Mouse (Mus musculus) gastrocnemius, adult 2 months (tissue): ENCODE measurements around the gene Cntnap5a. TPM values are rescaled to one million over a fixed set of nuclear protein-coding genes. Genes with fewer than 3 reads are reported as not detected.
A peak's percentile ranks its signal among the peaks of the same experiment; 100 is the strongest.

Source experiments
- DNase-seq: peaks from one replicate; pipeline ENCODE4 v3.0.0; 2022
- H3K27ac ChIP-seq: fragments of 200-600 bp; 2 replicates; pipeline ENCODE4 v1.8.1; 2022; ENCODE audit warnings: mild to moderate bottlenecking
- H3K4me3 ChIP-seq: fragments of 200-600 bp; 2 replicates; pipeline ENCODE4 v1.8.1; 2022; ENCODE audit warnings: mild to moderate bottlenecking, moderate library complexity
- CTCF ChIP-seq: fragments of 200-600 bp; IDR thresholded peaks from 2 replicates; pipeline ENCODE4 v1.8.1; 2022; ENCODE audit warnings: antibody characterized with exemption, mild to moderate bottlenecking, moderate library complexity
- intact Hi-C: fragments of 180-260 bp; cut with DNase I; formaldehyde crosslinking; loops from one replicate; pipeline ENCODE4 v1.15.1; 2025
- microRNA-seq: library from miRNA; unstranded; fragments of <30 nt; microRNA quantifications from one replicate; pipeline ENCODE4 v1.2.0, GENCODE M21; 2021
- total RNA-seq, 2 experiments: library from RNA; stranded (reverse); gene quantifications; 2 replicates each; pipeline ENCODE4 v1.2.3; 2021

Gene Cntnap5a
- total RNA-seq, 2 experiments from 2014 or later = not detected

DNA sequence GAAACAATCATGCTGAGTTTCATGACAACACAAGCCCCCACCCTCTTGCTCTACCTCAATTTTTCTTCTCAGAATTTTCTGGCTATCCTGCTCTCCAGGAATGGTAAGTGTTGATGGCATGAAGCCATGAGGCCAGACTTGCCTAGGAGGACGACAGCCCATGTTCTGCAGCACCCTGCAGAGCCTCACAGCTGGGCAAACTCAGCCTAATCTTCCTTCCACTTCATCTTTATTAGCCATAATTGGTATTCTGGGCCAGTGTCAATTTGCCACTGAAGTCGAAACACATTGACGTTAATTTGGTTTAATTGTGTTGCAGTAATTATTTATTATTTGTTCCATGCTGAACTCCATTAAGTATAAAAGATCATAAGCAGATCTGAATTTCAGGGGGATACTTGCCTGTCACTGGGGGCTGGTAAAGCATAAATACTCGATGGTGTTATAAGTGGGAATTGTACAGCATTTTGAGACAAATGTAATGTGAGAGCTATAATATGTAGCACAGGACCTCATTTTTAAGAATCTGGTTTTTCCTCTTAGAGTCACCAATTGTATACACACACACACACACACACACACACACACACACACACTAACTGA, 770.7 kb downstream of the Cntnap5a start:
- Histone ChIP-seq H3K4me3 (no peak overlapping the region), H3K27ac (no peak overlapping the region)
- intact Hi-C loops = no loop called here
- TF ChIP-seq CTCF = no peak
- DNase-seq = no peak

GRCm38 (mm10) chr1:116477703-116478102, 793.1 kb downstream of the Cntnap5a start:
- DNase-seq = peak; percentile 41

DNA sequence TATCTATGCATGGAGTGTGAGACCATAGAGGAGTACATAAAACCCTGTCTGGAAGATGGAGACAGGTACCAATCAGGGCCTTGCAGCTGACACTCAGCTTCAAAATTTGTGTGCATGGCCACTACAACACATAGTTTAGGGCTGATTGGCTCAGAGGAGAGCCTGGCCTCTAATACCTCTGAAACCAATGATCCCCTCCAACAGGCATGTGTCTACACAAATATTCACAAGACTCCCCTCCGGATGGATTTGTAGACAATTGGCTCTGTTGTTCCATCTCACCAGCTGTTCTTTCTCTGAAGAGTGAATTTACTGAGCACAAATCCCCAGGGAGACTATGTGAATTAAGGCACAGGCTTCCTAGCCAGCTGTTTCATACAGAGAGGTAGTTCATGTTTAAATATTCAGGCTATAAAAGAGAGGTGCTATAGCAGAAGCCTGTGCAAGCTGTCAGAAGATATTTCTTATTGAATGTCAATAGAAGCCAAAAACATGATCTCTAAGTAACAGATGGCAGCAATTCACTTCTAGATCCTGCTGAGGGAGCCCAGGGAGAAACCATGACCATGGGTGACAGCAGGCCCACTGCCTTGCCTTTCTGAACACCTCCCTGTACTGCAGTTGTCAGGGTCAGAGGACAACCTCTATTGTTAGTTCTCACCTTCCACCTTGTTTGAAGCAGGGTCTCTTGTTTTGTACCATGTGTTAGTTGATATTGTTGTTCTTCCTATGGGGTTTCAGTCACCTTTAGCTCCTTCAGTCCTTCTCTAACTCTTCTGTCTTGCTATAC, 804.4 kb downstream of the Cntnap5a start:
- intact Hi-C loops = no loop called here
- no peak for DNase-seq
- TF ChIP-seq CTCF = no peak
- no peak overlapping the region for H3K27ac ChIP-seq
- H3K4me3 ChIP-seq = no peak overlapping the region

More at GRCm38 (mm10) chr1:116477703-116478102, 793.1 kb downstream of the Cntnap5a start:
- Histone ChIP-seq H3K4me3 (no peak overlapping the region), H3K27ac (no peak overlapping the region)
- TF ChIP-seq CTCF = peak; percentile 74
- intact Hi-C loops = no loop called here

DNA sequence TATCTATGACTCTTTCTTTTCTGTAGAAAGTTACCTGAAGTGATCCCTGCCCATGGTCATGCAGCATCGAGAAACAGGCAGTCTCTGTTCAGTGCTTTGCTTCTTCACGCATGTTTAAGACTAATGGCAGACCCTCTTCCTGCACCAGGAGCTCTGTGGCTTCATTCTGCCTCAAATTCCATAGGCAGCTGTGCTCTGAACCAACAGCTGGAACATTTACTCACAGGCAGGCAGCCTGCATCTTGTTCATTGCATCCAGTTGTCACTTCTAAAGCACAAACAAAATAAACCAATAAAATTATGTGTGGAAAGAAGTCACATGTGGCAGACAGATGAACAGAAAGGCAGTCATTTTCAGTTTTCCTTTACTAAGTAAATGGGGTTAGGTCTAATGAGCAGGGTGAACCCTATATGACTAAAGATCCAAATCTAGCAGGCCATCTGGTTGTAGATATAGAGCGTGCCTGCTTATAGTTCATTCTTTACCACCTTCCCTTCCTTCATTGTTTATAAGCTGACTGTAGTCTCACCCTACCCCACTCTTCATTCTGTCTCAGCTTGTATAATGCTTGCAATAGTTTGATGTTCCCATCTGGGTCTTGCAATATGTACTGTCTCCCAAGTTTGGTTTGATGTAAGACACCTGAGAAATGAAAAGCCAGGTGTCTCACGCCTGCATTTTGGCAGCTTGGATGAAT, 893.6 kb downstream of the Cntnap5a start:
- DNase-seq = no peak
- intact Hi-C loops = no loop called here
- Histone ChIP-seq H3K27ac (no peak overlapping the region), H3K4me3 (no peak overlapping the region)
- no peak for TF ChIP-seq CTCF

GRCm38 (mm10) chr1:116616272-116616671, 931.7 kb downstream of the Cntnap5a start:
- Histone ChIP-seq H3K4me3 (no peak overlapping the region), H3K27ac (no peak overlapping the region)
- no peak for DNase-seq
- intact Hi-C loops = no loop called here
- TF ChIP-seq CTCF = no peak

Small RNAs within 50 kb of the gene (microRNA-seq; reads per million reads assigned to microRNA genes)
- gene Gm23393 = not detected
